Mouse (Mus musculus) forebrain, embryonic 16.5 days (tissue): ENCODE results near the gene Tnfaip8l2. TPM values are rescaled to one million over a fixed set of nuclear protein-coding genes. Genes with fewer than 3 reads are reported as not detected.
"Not testable (repeated sequence)": the region's sequence is repeated elsewhere in the genome, so short reads cannot be mapped to it uniquely, and the experiment has no call there.

Experiments used
- ATAC-seq: fragments of 200-750 bp; cut with Nextera tagmentation; 2 replicates; pipeline ENCODE4 v1.8.0; 2017; ENCODE audit warnings: mild to moderate bottlenecking, moderate library complexity
- H3K27ac ChIP-seq: fragments of 300-500 bp; sonication (generic); 2 replicates; pipeline ENCODE4 v1.5.1; 2014; ENCODE audit warnings: low read length, control low read depth
- H3K27me3 ChIP-seq: fragments of 300-500 bp; sonication (generic); replicated peaks from 2 replicates; pipeline ENCODE4 v1.6.1; 2014; ENCODE audit warnings: low read length; ENCODE audit not compliant: control insufficient read depth, insufficient read depth
- H3K36me3 ChIP-seq: fragments of 300-500 bp; sonication (generic); 2 replicates; pipeline ENCODE4 v1.6.1; 2014; ENCODE audit not compliant: control insufficient read depth, insufficient read depth
- H3K4me1 ChIP-seq: fragments of 300-500 bp; sonication (generic); replicated peaks from 2 replicates; pipeline ENCODE4 v1.6.1; 2014; ENCODE audit warnings: low read length; ENCODE audit not compliant: control insufficient read depth, insufficient read depth
- H3K4me2 ChIP-seq: fragments of 300-500 bp; sonication (generic); 2 replicates; pipeline ENCODE4 v1.6.1; 2014; ENCODE audit warnings: mild to moderate bottlenecking, low read length, control low read depth
- H3K4me3 ChIP-seq: fragments of 300-500 bp; sonication (generic); replicated peaks from 2 replicates; pipeline ENCODE4 v1.5.1; 2014; ENCODE audit warnings: mild to moderate bottlenecking, low read length, control low read depth
- H3K9ac ChIP-seq: fragments of 300-500 bp; sonication (generic); replicated peaks from 2 replicates; pipeline ENCODE4 v1.6.1; 2014; ENCODE audit warnings: low read depth, low read length, control low read depth
- H3K9me3 ChIP-seq: fragments of 300-500 bp; sonication (generic); 2 replicates; pipeline ENCODE4 v1.6.1; 2016; ENCODE audit warnings: low read length; ENCODE audit not compliant: control insufficient read depth
- WGBS: fragments of 180-500 bp; shearing (Covaris S2); extraction: QIAGEN DNeasy Blood & Tissue Kit; methylation state at CpG from one replicate; pipeline ENCODE4 v1.1.7; 2014; 5-methylcytosine and 5-hydroxymethylcytosine counted together
- polyA plus RNA-seq: library from polyadenylated mRNA; unstranded; fragments of >200 nt; fragmentation: Nextera tagmentation; extraction: Ambion mirVana; gene quantifications from 2 replicates; pipeline ENCODE4 v1.2.1, GENCODE M21; 2015

The Tnfaip8l2 gene
- polyA plus RNA-seq, 1 experiment from 2014 or later: 2.1 TPM

DNA sequence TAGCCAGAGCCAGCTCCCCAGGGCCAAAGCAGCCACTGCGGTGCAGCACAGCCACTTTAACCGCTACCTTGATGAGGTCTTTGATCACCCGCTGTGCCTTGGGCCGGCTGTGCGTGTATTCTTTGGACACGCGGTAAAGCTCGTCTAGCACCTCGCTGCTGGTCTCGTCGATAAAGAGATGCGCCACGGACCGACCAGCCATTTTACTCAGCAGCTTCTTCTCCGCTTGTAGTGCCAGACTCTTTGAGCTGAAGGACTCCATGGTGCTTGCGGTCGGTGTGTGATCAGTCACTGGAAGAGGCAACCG is 1.9 kb downstream of the Tnfaip8l2 start:
- peaks cover 9% of the 10 kb centered on the region for H3K36me3 ChIP-seq
- WGBS: 63% methylated on average over 18 of the region's 18 CpGs
- H3K4me3 ChIP-seq: no peak overlapping the region
- peaks cover 6% of the 10 kb centered on the region; the same call in 1 of the 2 replicates for H3K4me1 ChIP-seq
- no peak overlapping the region for H3K9ac ChIP-seq
- no peaks in the 10 kb centered on the region for H3K27me3 ChIP-seq
- no peak for ATAC-seq
- no peaks in the 10 kb centered on the region for H3K9me3 ChIP-seq
- no peak overlapping the region for H3K27ac ChIP-seq
- no peak overlapping the region for H3K4me2 ChIP-seq

DNA sequence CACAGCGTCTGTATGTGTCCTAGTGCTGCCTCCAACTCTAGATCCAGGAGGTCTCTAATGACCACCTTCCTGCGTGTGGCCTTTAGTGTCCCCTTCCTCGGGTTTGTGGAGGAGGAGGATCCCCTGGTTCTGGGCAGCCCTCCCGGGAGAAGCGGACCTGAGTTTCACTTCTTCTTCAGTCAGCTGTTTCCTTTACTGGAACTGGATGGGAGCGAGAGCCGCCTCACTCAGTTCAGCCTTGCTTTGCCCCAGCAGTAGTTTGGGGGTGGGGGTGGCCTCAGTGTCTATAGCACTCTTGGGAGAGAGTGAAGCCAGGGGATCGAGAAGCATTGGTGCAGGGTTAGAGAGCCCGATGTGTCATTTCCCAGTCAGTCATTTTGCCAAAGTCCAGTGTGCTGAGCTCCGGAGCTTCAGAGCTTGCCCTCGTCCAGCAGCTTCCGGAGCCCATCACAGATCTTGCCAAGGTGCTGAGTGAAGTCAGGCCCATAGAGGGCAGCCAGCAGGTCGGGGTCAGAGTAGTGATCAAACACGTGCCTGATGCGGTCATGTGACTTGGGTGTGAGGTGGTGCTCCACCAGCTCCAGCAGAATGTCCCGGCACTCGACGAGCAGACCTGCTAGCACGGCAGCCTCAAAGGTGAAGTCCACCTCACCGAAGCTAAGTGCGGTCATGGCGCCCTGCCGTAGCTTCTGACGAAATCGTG is 2.4 kb downstream of the Tnfaip8l2 start:
- 74% methylated on average over 25 of the region's 25 CpGs for WGBS
- no peak for ATAC-seq

DNA sequence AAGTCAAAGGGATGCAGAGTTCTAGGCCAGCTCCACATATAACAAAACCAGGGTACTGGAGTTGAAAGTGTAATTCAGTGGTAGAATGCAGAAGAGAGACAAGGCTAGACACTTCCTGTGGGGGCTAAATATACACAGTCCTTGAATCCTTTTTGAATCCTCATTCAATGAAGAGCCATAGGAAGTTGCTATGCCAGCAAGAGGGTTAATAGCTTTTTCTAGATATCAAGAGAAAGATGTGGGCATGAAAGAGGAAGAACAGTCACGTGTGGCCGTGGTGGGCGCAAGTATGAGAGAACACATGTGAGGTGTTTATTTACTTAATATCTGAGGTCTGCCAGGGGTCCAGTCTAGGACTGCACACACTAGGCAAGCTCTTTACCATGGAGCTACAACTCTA is 5.8 kb downstream of the Tnfaip8l2 start:
- H3K4me1 ChIP-seq: peaks cover 19% of the 10 kb centered on the region
- H3K9me3 ChIP-seq: no peaks in the 10 kb centered on the region
- no peak overlapping the region for H3K27ac ChIP-seq
- ATAC-seq: no peak
- no peak overlapping the region for H3K9ac ChIP-seq
- peaks cover 9% of the 10 kb centered on the region for H3K36me3 ChIP-seq
- H3K27me3 ChIP-seq: no peaks in the 10 kb centered on the region
- H3K4me2 ChIP-seq: no peak overlapping the region
- WGBS: 99% methylated on average over 3 of the region's 3 CpGs
- no peak overlapping the region for H3K4me3 ChIP-seq

More for the DNA sequence above, 2.4 kb downstream of the Tnfaip8l2 start:
- Histone ChIP-seq H3K4me1 (peaks cover 11% of the 10 kb centered on the region), H3K4me2 (no peak overlapping the region), H3K4me3 (no peak overlapping the region), H3K9ac (no peak overlapping the region), H3K27me3 (no peaks in the 10 kb centered on the region), H3K36me3 (peaks cover 9% of the 10 kb centered on the region), H3K27ac (no peak overlapping the region), H3K9me3 (no peaks in the 10 kb centered on the region)

DNA sequence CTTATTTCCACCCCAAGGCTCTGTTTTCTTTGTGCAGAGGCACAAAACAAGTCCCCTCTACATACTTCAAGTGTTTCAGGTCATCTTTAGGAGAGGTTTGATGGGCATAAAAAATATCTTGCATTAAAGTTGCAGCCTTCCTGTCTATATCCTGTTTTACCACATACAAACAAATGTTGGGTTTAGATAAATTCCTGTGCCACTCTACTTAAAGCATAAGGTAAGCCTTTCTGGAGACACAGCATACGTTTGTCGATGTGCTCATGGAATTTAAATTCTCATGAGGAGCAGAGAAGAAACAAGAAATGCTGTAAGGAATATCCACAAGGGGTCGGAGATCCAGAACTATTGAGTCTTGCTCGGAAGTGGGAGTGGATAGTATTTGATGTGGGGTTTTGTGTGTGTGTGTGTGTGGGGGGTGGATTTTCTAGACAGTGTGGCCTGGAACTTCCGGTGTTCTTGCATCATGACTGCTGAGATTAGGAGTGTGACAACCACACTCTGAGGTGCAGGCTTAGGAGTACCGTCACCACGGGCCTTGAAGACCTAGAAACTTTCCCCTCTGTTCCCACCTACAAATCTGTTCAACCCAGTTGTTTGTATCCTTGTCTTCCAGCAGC is 6.6 kb downstream of the Tnfaip8l2 start:
- H3K4me1 ChIP-seq: peaks cover 19% of the 10 kb centered on the region
- no peaks in the 10 kb centered on the region for H3K27me3 ChIP-seq
- no peak overlapping the region for H3K9ac ChIP-seq
- H3K27ac ChIP-seq: no peak overlapping the region
- H3K9me3 ChIP-seq: no peaks in the 10 kb centered on the region
- ATAC-seq: no peak
- H3K36me3 ChIP-seq: peaks cover 8% of the 10 kb centered on the region
- H3K4me2 ChIP-seq: peak overlapping the region; percentile 62
- no peak overlapping the region for H3K4me3 ChIP-seq
- 91% methylated on average over 7 of the region's 7 CpGs for WGBS

GRCm38 (mm10) chr3:95135023-95135422 is 7.1 kb downstream of the Tnfaip8l2 start:
- H3K27ac ChIP-seq: no peak overlapping the region
- H3K36me3 ChIP-seq: 0 out of 2 replicates have a peak, but pooled peaks cover 4% of the 10 kb centered on the region
- no peaks in the 10 kb centered on the region for H3K9me3 ChIP-seq
- H3K4me2 ChIP-seq: peak overlapping the region; percentile 62
- peak overlapping the region; percentile 39; the same call in 1 of the 2 replicates for H3K9ac ChIP-seq
- 28% methylated on average over 6 of the region's 6 CpGs for WGBS
- H3K4me3 ChIP-seq: peak overlapping the region; percentile 37
- no peaks in the 10 kb centered on the region for H3K27me3 ChIP-seq
- peaks cover 19% of the 10 kb centered on the region for H3K4me1 ChIP-seq
- ATAC-seq: no peak

DNA sequence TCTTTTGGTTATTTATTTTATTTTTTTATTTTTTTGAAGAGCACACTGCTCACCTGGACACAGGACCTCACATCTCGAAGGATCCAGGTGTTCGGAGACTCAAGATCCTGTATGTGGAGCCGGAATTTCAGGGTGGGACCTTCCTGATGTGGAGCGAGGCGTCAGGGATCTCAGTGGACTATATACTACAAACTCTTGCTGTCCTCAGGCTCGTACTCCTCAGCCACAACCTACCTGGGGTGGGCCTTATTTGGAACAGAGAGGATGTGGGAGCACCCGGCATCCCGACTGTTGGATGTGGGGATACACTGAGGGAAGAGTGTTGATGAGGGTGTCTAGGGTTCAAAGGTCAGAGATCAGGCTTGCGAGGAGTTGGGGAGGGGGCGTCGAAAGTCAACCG is 8.0 kb downstream of the Tnfaip8l2 start:
- H3K4me2 ChIP-seq, H3K9ac ChIP-seq, H3K27ac ChIP-seq, H3K36me3 ChIP-seq, H3K9me3 ChIP-seq, H3K27me3 ChIP-seq: not testable (repeated sequence)
- WGBS: no CpG with 5 or more reads among the region's 12 CpGs
- peaks cover 19% of the 10 kb centered on the region for H3K4me1 ChIP-seq
- peak overlapping the region; percentile 79 for H3K4me3 ChIP-seq
- ATAC-seq: peak; percentile 68

- Histone ChIP-seq H3K9me3 (no peaks in the 10 kb centered on the region), H3K27ac (peak within 1 kb of the TSS; percentile 79), H3K9ac (peak within 1 kb of the TSS; percentile 70), H3K4me3 (peak within 1 kb of the TSS; percentile 79), H3K4me1 (peaks cover 19% of the 10 kb centered on the region), H3K4me2 (peak within 1 kb of the TSS; percentile 97), H3K36me3 (no peaks in the 10 kb centered on the region), H3K27me3 (no peaks in the 10 kb centered on the region)
- peak; percentile 98 for ATAC-seq
- under 1% methylated on average over 20 of the region's 20 CpGs for WGBS
Observed at GRCm38 (mm10) chr3:95133680-95134101, 8.5 kb downstream of the Tnfaip8l2 start, which contains the start of the genes Scnm1 and Lysmd1. Gene Scnm1, minus strand, starts transcription at chr3:95134011. Gene Lysmd1, plus strand, starts transcription at chr3:95134088.

DNA sequence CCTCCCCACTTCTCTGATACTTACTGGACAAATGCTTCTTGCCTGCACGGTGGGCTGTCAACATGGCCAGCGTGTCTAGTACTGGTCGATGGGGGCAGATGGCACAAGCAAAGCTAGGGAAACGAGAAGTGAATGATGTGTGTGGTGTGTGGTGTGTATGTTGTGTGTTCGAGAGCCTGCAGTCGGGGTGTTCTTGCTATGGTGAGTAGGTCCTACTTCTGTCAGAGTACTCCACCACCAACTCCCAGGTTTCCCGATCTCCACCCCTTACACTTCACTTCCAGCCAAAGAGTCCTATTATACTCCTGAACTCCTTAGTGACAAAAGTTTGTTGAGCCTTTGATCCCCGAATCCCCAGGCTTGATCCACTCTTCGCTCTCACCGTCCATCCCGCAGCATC is 9.0 kb downstream of the Tnfaip8l2 start:
- no peak overlapping the region for H3K27ac ChIP-seq
- no peaks in the 10 kb centered on the region for H3K27me3 ChIP-seq
- no peaks in the 10 kb centered on the region for H3K36me3 ChIP-seq
- H3K9ac ChIP-seq: peak overlapping the region; percentile 70
- no peak for ATAC-seq
- WGBS: 58% methylated on average over 11 of the region's 11 CpGs
- peaks cover 19% of the 10 kb centered on the region for H3K4me1 ChIP-seq
- H3K4me2 ChIP-seq: peak overlapping the region; percentile 97
- H3K9me3 ChIP-seq: no peaks in the 10 kb centered on the region
- peak overlapping the region; percentile 79 for H3K4me3 ChIP-seq

DNA sequence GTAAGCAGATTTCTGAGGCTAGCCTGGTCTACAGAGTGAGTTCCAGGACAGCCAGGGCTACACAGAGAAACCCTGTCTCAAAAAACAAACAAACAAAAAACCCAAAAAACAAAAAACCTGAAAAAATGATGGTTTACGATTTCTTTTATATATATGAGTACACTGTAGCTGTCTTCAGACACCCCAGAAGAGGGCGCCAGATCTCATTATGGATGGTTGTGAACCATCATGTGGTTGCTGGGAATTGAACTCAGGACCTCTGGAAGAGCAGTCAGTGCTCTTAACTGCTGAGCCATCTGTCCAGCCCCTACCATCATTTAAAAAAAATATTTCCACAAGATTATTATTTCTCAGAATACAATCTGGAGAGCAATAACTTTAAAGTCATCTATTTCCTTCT is 9.8 kb downstream of the Tnfaip8l2 start:
- not testable (repeated sequence) for H3K4me2 ChIP-seq
- WGBS: 85% methylated on average over 2 of the region's 2 CpGs

More for the DNA sequence above, 9.8 kb downstream of the Tnfaip8l2 start:
- H3K9me3 ChIP-seq, H3K27ac ChIP-seq, H3K4me3 ChIP-seq, ATAC-seq, H3K9ac ChIP-seq, H3K36me3 ChIP-seq, H3K27me3 ChIP-seq: not testable (repeated sequence)
- peaks cover 19% of the 10 kb centered on the region for H3K4me1 ChIP-seq
